In genomic region chr9:107602068-107602648, GRCm38 (mm10) we compare ENCODE assay signal across 8 mouse cellular contexts. TPM values are rescaled to one million over a fixed set of nuclear protein-coding genes. Genes with fewer than 3 reads are reported as not detected.
DNase-seq lines count a peak whose midpoint lies in the region; ATAC-seq and TF ChIP-seq lines count a peak whose summit lies in the region.

No protein-coding gene starts in this region.

- TF ChIP-seq POLR2A in thymus, adult 2 months (IDR thresholded peaks at IDR 0.05; ENCODE audit: control insufficient read depth, extremely low read depth, insufficient read depth, low read length, poor library complexity), result no peak

- H3K9ac ChIP-seq in lung, embryonic 16.5 days (ENCODE audit: low read length), result peak overlapping the region; percentile 46

- H3K4me2 ChIP-seq in lung, embryonic 16.5 days (ENCODE audit: low read depth, low read length), result no peak overlapping the region

- no peaks in the 10 kb centered on the region for H3K36me3 ChIP-seq in hindbrain, embryonic 10.5 days
- H3K36me3 ChIP-seq in lung, embryonic 16.5 days (ENCODE audit: control insufficient read depth, insufficient read depth, low read length), result no peaks in the 10 kb centered on the region
- no peaks in the 10 kb centered on the region for H3K36me3 ChIP-seq in thymus, adult 2 months (ENCODE audit: control insufficient read depth, insufficient read depth, low read length)

- peak overlapping the region; percentile 82 for H3K27ac ChIP-seq in hindbrain, embryonic 10.5 days
- no peak overlapping the region for H3K27ac ChIP-seq in lung, embryonic 16.5 days (ENCODE audit: low read length)
- H3K27ac ChIP-seq in thymus, adult 2 months (ENCODE audit: control insufficient read depth, insufficient read depth, low read length), result no peak overlapping the region

- H3K4me3 ChIP-seq in hindbrain, embryonic 10.5 days, result no peak overlapping the region
- H3K4me3 ChIP-seq in lung, embryonic 16.5 days (ENCODE audit: low read length), result no peak overlapping the region
- no peak overlapping the region for H3K4me3 ChIP-seq in thymus, adult 2 months (ENCODE audit: control insufficient read depth, insufficient read depth, low read length)

- WGBS in hindbrain, embryonic 10.5 days, result 13% methylated on average over 10 of the region's 10 CpGs
- WGBS in lung, embryonic 16.5 days, result 8% methylated on average over 10 of the region's 10 CpGs
- 5% methylated on average over 10 of the region's 10 CpGs for WGBS in thymus, adult 2 months

- no peaks in the 10 kb centered on the region for H3K9me3 ChIP-seq in hindbrain, embryonic 10.5 days
- no peaks in the 10 kb centered on the region for H3K9me3 ChIP-seq in lung, embryonic 16.5 days (ENCODE audit: control insufficient read depth, low read length)

- peaks cover 17% of the 10 kb centered on the region; the same call in 1 of the 2 replicates for H3K27me3 ChIP-seq in hindbrain, embryonic 10.5 days (ENCODE audit: insufficient read depth, poor library complexity, severe bottlenecking)
- H3K27me3 ChIP-seq in lung, embryonic 16.5 days (ENCODE audit: control insufficient read depth, insufficient read depth, low read depth, low read length), result no peaks in the 10 kb centered on the region
- H3K27me3 ChIP-seq in thymus, adult 2 months (ENCODE audit: control insufficient read depth, insufficient read depth, low read length), result no peaks in the 10 kb centered on the region

- peak; percentile 71 for ATAC-seq in lung, embryonic 16.5 days (ENCODE audit: low read depth)

- peak; percentile 94 for TF ChIP-seq CTCF in thymus, adult 2 months (IDR thresholded peaks at IDR 0.05; ENCODE audit: borderline replicate concordance, control insufficient read depth, extremely low read depth, insufficient read depth, low read length, poor library complexity)

- peak; percentile 89 for DNase-seq in MN1 (ENCODE audit: low spot score)
- DNase-seq in cerebellum, postnatal 10 days, result peak; percentile 98 to 100
- peak; percentile 74 to 97 for DNase-seq in frontal cortex, adult 2 months (ENCODE audit: extremely low spot score in 1 of 2, low spot score in 1 of 2)
- peak; percentile 93 for DNase-seq in hindbrain, embryonic 10.5 days (ENCODE audit: low spot score)
- DNase-seq in layer of hippocampus, adult 9-10 months (ENCODE audit: low spot score), result peak; percentile 87
- peak; percentile 67 for DNase-seq in ovary, adult 18-20 months (ENCODE audit: low spot score)
- DNase-seq in thymus, adult 2 months, result peak; percentile 92

- H3K4me1 ChIP-seq in hindbrain, embryonic 10.5 days (replicated peaks), result peaks cover 57% of the 10 kb centered on the region
- H3K4me1 ChIP-seq in lung, embryonic 16.5 days (replicated peaks; ENCODE audit: control insufficient read depth, insufficient read depth, low read length), result peaks cover 17% of the 10 kb centered on the region
- H3K4me1 ChIP-seq in thymus, adult 2 months (replicated peaks; ENCODE audit: control insufficient read depth, insufficient read depth, low read length), result peaks cover 14% of the 10 kb centered on the region

RNA-seq across cellular contexts. Expression of gene Sema3b, which starts 6.9 kb away (rescaled TPM):
- polyA plus RNA-seq in frontal cortex, adult 2 months (2012; rRNA removed), result 2.1 and 3.4 TPM in 2 replicates
- 3.9 and 5.2 TPM in 2 replicates for polyA plus RNA-seq in hindbrain, embryonic 10.5 days (2016; fragmentation: Nextera tagmentation; extraction: Ambion mirVana)
- 11.8 and 12.5 TPM in 2 replicates for polyA plus RNA-seq in lung, embryonic 16.5 days (2015; fragmentation: Nextera tagmentation; extraction: Ambion mirVana)
- 4.3 and 4.9 TPM in 2 replicates for polyA plus RNA-seq in thymus, adult 2 months (2012; rRNA removed)

RNA-seq across cellular contexts. Expression of gene Ifrd2, which starts 14.7 kb away (rescaled TPM):
- polyA plus RNA-seq in frontal cortex, adult 2 months (2012; rRNA removed), result 17.5 and 18.8 TPM in 2 replicates
- 41.1 and 54.1 TPM in 2 replicates for polyA plus RNA-seq in hindbrain, embryonic 10.5 days (2016; fragmentation: Nextera tagmentation; extraction: Ambion mirVana)
- 44.1 and 51.9 TPM in 2 replicates for polyA plus RNA-seq in lung, embryonic 16.5 days (2015; fragmentation: Nextera tagmentation; extraction: Ambion mirVana)
- polyA plus RNA-seq in thymus, adult 2 months (2012; rRNA removed), result 65.1 and 67.4 TPM in 2 replicates

RNA-seq across cellular contexts. Expression of gene Hyal3, which starts 21.5 kb away (rescaled TPM):
- 0.69 and 0.74 TPM in 2 replicates for polyA plus RNA-seq in frontal cortex, adult 2 months (2012; rRNA removed)
- 0.41 and 0.77 TPM in 2 replicates for polyA plus RNA-seq in hindbrain, embryonic 10.5 days (2016; fragmentation: Nextera tagmentation; extraction: Ambion mirVana)
- polyA plus RNA-seq in lung, embryonic 16.5 days (2015; fragmentation: Nextera tagmentation; extraction: Ambion mirVana), result 0.97 and 1.6 TPM in 2 replicates
- 2.4 TPM in 2 replicates for polyA plus RNA-seq in thymus, adult 2 months (2012; rRNA removed)

RNA-seq across cellular contexts. Expression of gene Naa80, which starts 23.5 kb away (rescaled TPM):
- polyA plus RNA-seq in frontal cortex, adult 2 months (2012; rRNA removed), result 15.9 and 18.3 TPM in 2 replicates
- polyA plus RNA-seq in hindbrain, embryonic 10.5 days (2016; fragmentation: Nextera tagmentation; extraction: Ambion mirVana), result 19.2 and 20.8 TPM in 2 replicates
- polyA plus RNA-seq in lung, embryonic 16.5 days (2015; fragmentation: Nextera tagmentation; extraction: Ambion mirVana), result 22.3 and 23.0 TPM in 2 replicates
- 102 and 103 TPM in 2 replicates for polyA plus RNA-seq in thymus, adult 2 months (2012; rRNA removed)

RNA-seq across cellular contexts. Expression of gene Hyal1, which starts 25.4 kb away (rescaled TPM):
- 5.0 and 5.5 TPM in 2 replicates for polyA plus RNA-seq in frontal cortex, adult 2 months (2012; rRNA removed)
- 6.6 and 8.4 TPM in 2 replicates for polyA plus RNA-seq in hindbrain, embryonic 10.5 days (2016; fragmentation: Nextera tagmentation; extraction: Ambion mirVana)
- 10.1 and 13.8 TPM in 2 replicates for polyA plus RNA-seq in lung, embryonic 16.5 days (2015; fragmentation: Nextera tagmentation; extraction: Ambion mirVana)
- polyA plus RNA-seq in thymus, adult 2 months (2012; rRNA removed), result 8.3 and 10.9 TPM in 2 replicates
